Mouse (Mus musculus): ENCODE data around the gene Tbxa2r. TPM values are rescaled to one million over a fixed set of nuclear protein-coding genes. Genes with fewer than 3 reads are reported as not detected.

The Tbxa2r gene
- total and polyA plus RNA-seq, 3 experiments, result 0.12 to 0.30 (median 0.13) TPM

DNA sequence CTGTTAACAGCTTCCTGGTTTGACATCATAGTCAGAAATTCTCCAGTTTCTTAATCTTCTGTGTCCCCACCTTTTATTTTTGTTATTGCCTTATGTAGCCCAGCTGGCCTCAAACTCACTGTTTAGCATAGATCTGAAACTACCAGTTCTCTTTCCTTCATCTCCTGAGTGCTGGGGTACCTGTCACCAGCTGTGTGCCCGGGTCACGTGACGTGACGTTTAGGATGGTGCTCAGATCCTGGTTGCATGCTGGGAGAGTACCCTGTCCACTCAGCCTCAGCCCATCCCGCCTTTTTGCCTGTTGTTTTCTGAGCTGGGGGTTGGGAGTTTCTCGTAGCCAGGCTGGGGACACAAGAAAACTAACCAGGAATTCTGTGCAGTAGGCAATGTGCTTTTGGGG, 31.3 kb upstream of the Tbxa2r start (continued):
- no peak for TF ChIP-seq KAT2A (IDR thresholded peaks at IDR 0.05; ENCODE audit: insufficient replicate concordance, low read length)
- peak; percentile 90 for TF ChIP-seq ETS1 (conservative IDR thresholded peaks at IDR 0.05; ENCODE audit: low read depth, low read length)
- peak; percentile 93 for TF ChIP-seq USF1 (IDR thresholded peaks at IDR 0.05; ENCODE audit: low read depth, low read length)
- no peak for TF ChIP-seq RAD21 (IDR thresholded peaks at IDR 0.05; ENCODE audit: low read depth, low read length)
- peak; percentile 47 for TF ChIP-seq ELF1 (IDR thresholded peaks at IDR 0.05; ENCODE audit: low read depth, low read length)
- TF ChIP-seq MAFK (IDR thresholded peaks at IDR 0.05; ENCODE audit: insufficient replicate concordance, low read length), result no peak
- no peak for TF ChIP-seq JUND (conservative IDR thresholded peaks at IDR 0.05; ENCODE audit: low read depth, low read length)
- TF ChIP-seq CHD1 (IDR thresholded peaks at IDR 0.05; ENCODE audit: low read depth, low read length), result no peak
- TF ChIP-seq TCF12 (IDR thresholded peaks at IDR 0.05; ENCODE audit: low read depth, low read length), result peak; percentile 74

DNA sequence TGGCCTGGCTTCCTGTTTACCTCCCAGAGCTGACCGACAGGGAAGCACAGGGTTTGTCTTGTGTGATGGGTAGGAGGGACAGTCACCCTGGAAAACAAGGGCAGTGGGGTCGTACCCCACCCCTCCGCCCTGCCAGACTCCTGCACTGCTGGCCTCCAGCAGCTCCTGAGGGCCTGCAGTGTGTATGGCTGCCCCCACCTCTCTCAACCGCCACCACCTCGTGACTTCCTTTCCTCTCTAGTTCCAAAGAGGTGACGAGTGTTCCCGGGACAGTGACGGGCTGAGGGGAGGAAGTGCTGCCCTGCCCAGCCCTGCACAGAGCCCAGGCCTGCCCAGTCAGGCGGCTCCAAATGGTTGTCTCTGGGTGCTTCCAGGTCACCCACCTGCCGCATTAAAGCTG, 30.7 kb upstream of the Tbxa2r start:
- peaks cover 68 to 92% of the 10 kb centered on the region in 2 experiments for H3K4me1 ChIP-seq (ENCODE audit: control insufficient read depth in 1 of 2, insufficient read depth in 2 of 2)
- dilution Hi-C loops (cut with MboI; ENCODE audit: extremely low pct_ligation_motif_present, extremely low pct_unique_long_range_greater_than_20kb, low sequenced_read_pairs) (no loop called here), in situ Hi-C loops (cut with MboI; ENCODE audit: low pct_ligation_motif_present, low pct_unique_long_range_greater_than_20kb, low sequenced_read_pairs) (no loop called here)
- H3K79me2 ChIP-seq (replicated peaks; ENCODE audit: control insufficient read depth, extremely low read depth, insufficient read depth, poor library complexity, severe bottlenecking), result peaks cover 73% of the 10 kb centered on the region
- peak overlapping the region; percentile 35 for H3K9ac ChIP-seq (ENCODE audit: insufficient read depth, low read depth)
- H3K36me3 ChIP-seq (replicated peaks in 1 of 2; ENCODE audit: control insufficient read depth in 1 of 2, insufficient read depth in 1 of 2, low read length in 1 of 2), result peaks cover 0 to 29% of the 10 kb centered on the region in 2 experiments
- H3K4me3 ChIP-seq (replicated peaks in 1 of 3; ENCODE audit: low read depth in 2 of 3, low read length in 2 of 3, poor library complexity in 1 of 3), result peak overlapping the region in 2 of 3 experiments; percentile 22 to 33
- H3K4me2 ChIP-seq (ENCODE audit: insufficient read depth, low read depth, poor library complexity, severe bottlenecking), result peak overlapping the region; percentile 77
- no peak for DNase-seq (ENCODE audit: extremely low read depth)
- TF ChIP-seq MAX (IDR thresholded peaks at IDR 0.05; ENCODE audit: low read length) (0 out of 2 replicates have a peak, but pooled peaks have one; percentile 17), NELFE (IDR thresholded peaks at IDR 0.05; ENCODE audit: low read depth, low read length) (peak; percentile 0; the same call in 1 of the 2 replicates), POLR2A (IDR thresholded peaks at IDR 0.05; ENCODE audit: low read depth, low read length) (peak; percentile 31; the same call in 1 of the 2 replicates), NRF1 (IDR thresholded peaks at IDR 0.05; ENCODE audit: low read depth, low read length) (peak; percentile 14; the same call in 1 of the 2 replicates), KAT2A (IDR thresholded peaks at IDR 0.05; ENCODE audit: insufficient replicate concordance, low read length) (no peak), E2F4 (IDR thresholded peaks at IDR 0.05; ENCODE audit: insufficient replicate concordance, low read depth, low read length) (no peak), CTCF (conservative IDR thresholded peaks at IDR 0.05 in 1 of 2, IDR thresholded peaks at IDR 0.05 in 1 of 2; ENCODE audit: low read depth in 2 of 2, low read length in 2 of 2) (no peak)
- no peaks in the 10 kb centered on the region for H3K27me3 ChIP-seq (replicated peaks)
- peak overlapping the region; percentile 87 for H3K27ac ChIP-seq (ENCODE audit: insufficient read depth, low read depth)
- no peaks in the 10 kb centered on the region for H3K9me3 ChIP-seq (replicated peaks; ENCODE audit: low read length)

DNA sequence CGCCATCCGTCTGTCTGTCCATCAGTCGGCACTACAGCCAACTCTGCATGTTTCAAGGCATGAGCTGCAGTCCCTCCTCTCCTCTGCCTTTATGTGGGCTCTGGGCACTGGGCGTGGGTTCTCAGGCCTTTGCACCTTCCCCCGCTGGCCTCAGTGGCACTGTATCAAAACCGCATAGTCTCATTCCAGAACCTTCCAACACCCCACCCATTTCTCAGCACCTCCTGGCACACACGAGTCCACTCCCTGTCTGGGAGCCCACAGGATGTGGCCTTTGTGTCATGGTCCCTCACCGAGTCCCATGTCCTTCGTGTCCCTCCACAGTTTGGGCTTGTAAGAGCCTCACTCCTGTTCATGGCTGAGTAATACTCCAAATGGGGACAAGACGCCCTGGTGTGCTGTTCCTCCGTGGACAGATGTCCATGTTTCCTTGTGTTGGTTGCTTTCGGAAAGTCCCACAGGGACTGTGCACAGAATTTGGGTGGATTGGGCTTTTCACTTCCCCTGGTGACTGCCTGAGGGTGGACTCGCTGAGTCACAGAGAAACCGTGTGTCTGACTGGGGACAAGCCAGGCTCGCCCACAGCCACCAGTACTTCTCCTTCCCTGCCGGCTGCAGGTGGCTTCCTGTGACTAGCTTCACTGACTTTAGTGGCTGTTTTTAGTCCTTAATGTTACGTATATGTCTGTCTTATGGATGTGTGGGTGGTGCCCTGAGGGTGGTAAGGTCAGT, 30.0 kb upstream of the Tbxa2r start:
- Histone ChIP-seq H3K9me3 (replicated peaks; ENCODE audit: low read length) (no peaks in the 10 kb centered on the region), H3K4me3 (replicated peaks in 1 of 3; ENCODE audit: low read depth in 2 of 3, low read length in 2 of 3, poor library complexity in 1 of 3) (peak overlapping the region in 1 of 3 experiments; percentile 33), H3K27ac (ENCODE audit: insufficient read depth, low read depth) (peak overlapping the region; percentile 87), H3K79me2 (replicated peaks; ENCODE audit: control insufficient read depth, extremely low read depth, insufficient read depth, poor library complexity, severe bottlenecking) (peaks cover 75% of the 10 kb centered on the region), H3K4me1 (ENCODE audit: control insufficient read depth in 1 of 2, insufficient read depth in 2 of 2) (peaks cover 75 to 99% of the 10 kb centered on the region in 2 experiments), H3K27me3 (replicated peaks) (no peaks in the 10 kb centered on the region), H3K36me3 (replicated peaks in 1 of 2; ENCODE audit: control insufficient read depth in 1 of 2, insufficient read depth in 1 of 2, low read length in 1 of 2) (peaks cover 0 to 32% of the 10 kb centered on the region in 2 experiments), H3K4me2 (ENCODE audit: insufficient read depth, low read depth, poor library complexity, severe bottlenecking) (peak overlapping the region; percentile 77; the same call in 1 of the 2 replicates), H3K9ac (ENCODE audit: insufficient read depth, low read depth) (no peak overlapping the region)
- DNase-seq (ENCODE audit: extremely low read depth), result peak; percentile 86
- dilution Hi-C loops (cut with MboI; ENCODE audit: extremely low pct_ligation_motif_present, extremely low pct_unique_long_range_greater_than_20kb, low sequenced_read_pairs) (no loop called here), in situ Hi-C loops (cut with MboI; ENCODE audit: low pct_ligation_motif_present, low pct_unique_long_range_greater_than_20kb, low sequenced_read_pairs) (no loop called here)
- TF ChIP-seq CHD1 (IDR thresholded peaks at IDR 0.05; ENCODE audit: low read depth, low read length), result no peak
- TF ChIP-seq ELF1 (IDR thresholded peaks at IDR 0.05; ENCODE audit: low read depth, low read length), result peak; percentile 20; the same call in 1 of the 2 replicates
- TF ChIP-seq CTCF (conservative IDR thresholded peaks at IDR 0.05 in 1 of 2, IDR thresholded peaks at IDR 0.05 in 1 of 2; ENCODE audit: low read depth in 2 of 2, low read length in 2 of 2), result no peak; a peak in 1 of 4 replicates
- TF ChIP-seq RAD21 (IDR thresholded peaks at IDR 0.05; ENCODE audit: low read depth, low read length), result no peak
- peak; percentile 67; the same call in 1 of the 2 replicates for TF ChIP-seq MAFK (IDR thresholded peaks at IDR 0.05; ENCODE audit: insufficient replicate concordance, low read length)
- peak; percentile 96 for TF ChIP-seq IRF4 (IDR thresholded peaks at IDR 0.05; ENCODE audit: low read depth, low read length)
- TF ChIP-seq NRF1 (IDR thresholded peaks at IDR 0.05; ENCODE audit: low read depth, low read length), result no peak
- TF ChIP-seq ETS1 (conservative IDR thresholded peaks at IDR 0.05; ENCODE audit: low read depth, low read length), result peak; percentile 85
- peak; percentile 28; the same call in 1 of the 2 replicates for TF ChIP-seq POLR2A (IDR thresholded peaks at IDR 0.05; ENCODE audit: low read depth, low read length)
- TF ChIP-seq CHD2 (IDR thresholded peaks at IDR 0.05; ENCODE audit: low read length), result peak; percentile 82
- TF ChIP-seq GABPA (IDR thresholded peaks at IDR 0.05; ENCODE audit: insufficient replicate concordance, low read depth, low read length), result no peak
- TF ChIP-seq EP300 (IDR thresholded peaks at IDR 0.05; ENCODE audit: low read length), result peak; percentile 98
- 0 out of 2 replicates have a peak, but pooled peaks have one; percentile 1 for TF ChIP-seq SMC3 (IDR thresholded peaks at IDR 0.05; ENCODE audit: low read depth, low read length)
- TF ChIP-seq TCF12 (IDR thresholded peaks at IDR 0.05; ENCODE audit: low read depth, low read length), result peak; percentile 97
- TF ChIP-seq KAT2A (IDR thresholded peaks at IDR 0.05; ENCODE audit: insufficient replicate concordance, low read length), result no peak
- TF ChIP-seq ZKSCAN1 (IDR thresholded peaks at IDR 0.05; ENCODE audit: borderline replicate concordance, low read depth, low read length), result no peak
- peak; percentile 80 for TF ChIP-seq SIN3A (IDR thresholded peaks at IDR 0.05; ENCODE audit: low read length)
- TF ChIP-seq RCOR1 (conservative IDR thresholded peaks at IDR 0.05; ENCODE audit: low read depth, low read length), result peak; percentile 70; the same call in 1 of the 2 replicates
- TF ChIP-seq MAZ (IDR thresholded peaks at IDR 0.05; ENCODE audit: low read depth, low read length), result 0 out of 2 replicates have a peak, but pooled peaks have one; percentile 30
- TF ChIP-seq MYC (IDR thresholded peaks at IDR 0.05; ENCODE audit: low read depth, low read length), result peak; percentile 86; the same call in 1 of the 2 replicates
